Mouse (Mus musculus) kidney, postnatal 0 days (tissue): Measurements from ENCODE around the gene Paqr3. TPM values are rescaled to one million over a fixed set of nuclear protein-coding genes. Genes with fewer than 3 reads are reported as not detected.

ENCODE experiments used
- ATAC-seq: fragments of 200-750 bp; cut with Nextera tagmentation; replicated peaks from 2 replicates; pipeline ENCODE4 v1.8.0; 2017; ENCODE audit warnings: low read depth, moderate number of reproducible peaks, moderate TSS enrichment, moderate library complexity; ENCODE audit not compliant: low FRiP score
- DNase-seq: peaks from one replicate; pipeline ENCODE4 v3.0.0-alpha.2; 2016; ENCODE audit warnings: low spot score
- H3K27ac ChIP-seq: fragments of 300-500 bp; sonication (generic); 2 replicates; pipeline ENCODE4 v1.5.1; 2014; ENCODE audit warnings: mild to moderate bottlenecking
- H3K27me3 ChIP-seq: fragments of 300-500 bp; sonication (generic); 2 replicates; pipeline ENCODE4 v1.6.1; 2014; ENCODE audit warnings: low read length, mixed read lengths; ENCODE audit not compliant: insufficient read depth
- H3K36me3 ChIP-seq: fragments of 300-500 bp; sonication (generic); 2 replicates; pipeline ENCODE4 v1.6.1; 2014; ENCODE audit warnings: low read length, mixed read lengths; ENCODE audit not compliant: insufficient read depth
- H3K4me1 ChIP-seq: fragments of 300-500 bp; sonication (generic); replicated peaks from 2 replicates; pipeline ENCODE4 v1.6.1; 2014; ENCODE audit warnings: antibody characterized with exemption, low read length, mixed read lengths; ENCODE audit not compliant: insufficient read depth
- H3K4me2 ChIP-seq: fragments of 300-500 bp; sonication (generic); 2 replicates; pipeline ENCODE4 v1.6.1; 2014; ENCODE audit warnings: mild to moderate bottlenecking, low read length, moderate library complexity, mixed read lengths
- H3K4me3 ChIP-seq: fragments of 300-500 bp; sonication (generic); replicated peaks from 2 replicates; pipeline ENCODE4 v1.5.1; 2014; ENCODE audit warnings: low read depth, low read length
- H3K9ac ChIP-seq: fragments of 300-500 bp; sonication (generic); 2 replicates; pipeline ENCODE4 v1.6.1; 2014; ENCODE audit warnings: low read depth, low read length
- H3K9me3 ChIP-seq: fragments of 300-500 bp; sonication (generic); replicated peaks from 2 replicates; pipeline ENCODE4 v1.6.1; 2016; ENCODE audit warnings: low read length, inconsistent platforms, mixed read lengths
- CTCF ChIP-seq: IDR thresholded peaks from 2 replicates; pipeline ENCODE4 v1.5.1; 2016; ENCODE audit warnings: antibody characterized with exemption, low read depth, mild to moderate bottlenecking, moderate library complexity
- WGBS: fragments of 180-500 bp; shearing (Covaris S2); extraction: QIAGEN DNeasy Blood & Tissue Kit; methylation state at CpG from one replicate; pipeline ENCODE4 v1.1.7; 2014; 5-methylcytosine and 5-hydroxymethylcytosine counted together
- polyA plus RNA-seq: library from polyadenylated mRNA; unstranded; fragments of >200 nt; fragmentation: Nextera tagmentation; extraction: Ambion mirVana; gene quantifications from 2 replicates; pipeline ENCODE4 v1.2.1, GENCODE M21; 2015

The Paqr3 gene
- polyA plus RNA-seq, 1 experiment from 2014 or later: 3.3 TPM

GRCm38 (mm10) chr5:97077676-97078075 is 33.7 kb downstream of the Paqr3 start:
- no peak overlapping the region for H3K9ac ChIP-seq
- ATAC-seq: no peak
- no peaks in the 10 kb centered on the region for H3K9me3 ChIP-seq
- no peak overlapping the region for H3K4me3 ChIP-seq
- H3K4me2 ChIP-seq: no peak overlapping the region
- H3K36me3 ChIP-seq: 0 out of 2 replicates have a peak, but pooled peaks cover 3% of the 10 kb centered on the region
- H3K4me1 ChIP-seq: 0 out of 2 replicates have a peak, but pooled peaks cover 4% of the 10 kb centered on the region
- DNase-seq: no peak
- no peak for TF ChIP-seq CTCF
- 0 out of 2 replicates have a peak overlapping the region, but pooled peaks have one; percentile 16 for H3K27ac ChIP-seq
- WGBS: 74% methylated on average over 7 of the region's 7 CpGs
- H3K27me3 ChIP-seq: no peaks in the 10 kb centered on the region

GRCm38 (mm10) chr5:97076167-97076566 is 35.2 kb downstream of the Paqr3 start:
- WGBS: 71% methylated on average over 5 of the region's 5 CpGs
- H3K4me1 ChIP-seq: 0 out of 2 replicates have a peak, but pooled peaks cover 4% of the 10 kb centered on the region
- no peak overlapping the region for H3K4me3 ChIP-seq
- H3K27me3 ChIP-seq: no peaks in the 10 kb centered on the region
- H3K36me3 ChIP-seq: 0 out of 2 replicates have a peak, but pooled peaks cover 3% of the 10 kb centered on the region
- 0 out of 2 replicates have a peak, but pooled peaks have one; percentile 22 for ATAC-seq
- H3K27ac ChIP-seq: no peak overlapping the region
- no peaks in the 10 kb centered on the region for H3K9me3 ChIP-seq
- H3K9ac ChIP-seq: no peak overlapping the region
- no peak overlapping the region for H3K4me2 ChIP-seq
- no peak for DNase-seq
- no peak for TF ChIP-seq CTCF

DNA sequence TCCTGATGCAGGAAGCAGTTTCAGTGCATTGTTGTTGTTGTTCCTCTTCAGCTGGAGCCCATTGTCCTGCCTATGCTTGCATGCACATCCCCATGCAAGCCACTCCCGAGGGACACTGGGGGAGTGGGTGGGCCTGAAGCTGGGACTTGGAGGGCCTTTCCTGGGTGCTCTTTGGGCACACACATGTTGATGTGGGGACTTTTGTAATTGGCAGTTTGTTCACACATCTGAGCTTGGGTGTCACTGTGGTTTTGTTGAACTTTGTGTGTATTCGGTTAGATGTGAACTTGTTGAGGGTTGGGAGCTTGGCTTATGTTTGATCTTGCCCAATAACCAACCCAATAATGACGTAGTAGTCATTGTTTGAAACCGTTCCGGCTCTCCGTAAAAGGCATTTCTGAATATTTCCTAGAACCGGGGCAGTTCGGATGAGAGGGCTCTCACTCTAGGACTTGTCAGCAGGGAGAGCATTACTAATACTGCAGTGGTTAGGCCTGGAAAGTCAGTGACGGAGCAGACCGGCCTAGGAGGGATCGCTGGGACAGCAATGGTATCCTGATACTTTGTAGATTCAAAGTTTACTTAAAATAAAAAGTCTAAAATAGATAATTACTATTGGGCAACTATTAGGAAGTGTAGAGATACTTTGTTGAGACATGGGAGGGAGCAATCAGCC is 35.8 kb downstream of the Paqr3 start:
- Histone ChIP-seq H3K36me3 (peaks cover 3% of the 10 kb centered on the region; the same call in 1 of the 2 replicates), H3K4me3 (no peak overlapping the region), H3K4me2 (no peak overlapping the region), H3K27me3 (no peaks in the 10 kb centered on the region), H3K9ac (no peak overlapping the region), H3K4me1 (0 out of 2 replicates have a peak, but pooled peaks cover 4% of the 10 kb centered on the region), H3K9me3 (no peaks in the 10 kb centered on the region), H3K27ac (no peak overlapping the region)
- WGBS: 80% methylated on average over 11 of the region's 11 CpGs
- DNase-seq: no peak
- no peak for TF ChIP-seq CTCF
- ATAC-seq: no peak

GRCm38 (mm10) chr5:97065746-97066145 is 45.6 kb downstream of the Paqr3 start:
- H3K9ac ChIP-seq: no peak overlapping the region
- H3K4me2 ChIP-seq: no peak overlapping the region
- no peak for ATAC-seq
- no peak for DNase-seq
- no peak overlapping the region for H3K27ac ChIP-seq
- TF ChIP-seq CTCF: no peak
- no peaks in the 10 kb centered on the region for H3K9me3 ChIP-seq
- 86% methylated on average over 4 of the region's 4 CpGs for WGBS
- peaks cover 36% of the 10 kb centered on the region; the same call in 1 of the 2 replicates for H3K36me3 ChIP-seq
- H3K27me3 ChIP-seq: no peaks in the 10 kb centered on the region
- H3K4me3 ChIP-seq: no peak overlapping the region
- no peaks in the 10 kb centered on the region for H3K4me1 ChIP-seq

DNA sequence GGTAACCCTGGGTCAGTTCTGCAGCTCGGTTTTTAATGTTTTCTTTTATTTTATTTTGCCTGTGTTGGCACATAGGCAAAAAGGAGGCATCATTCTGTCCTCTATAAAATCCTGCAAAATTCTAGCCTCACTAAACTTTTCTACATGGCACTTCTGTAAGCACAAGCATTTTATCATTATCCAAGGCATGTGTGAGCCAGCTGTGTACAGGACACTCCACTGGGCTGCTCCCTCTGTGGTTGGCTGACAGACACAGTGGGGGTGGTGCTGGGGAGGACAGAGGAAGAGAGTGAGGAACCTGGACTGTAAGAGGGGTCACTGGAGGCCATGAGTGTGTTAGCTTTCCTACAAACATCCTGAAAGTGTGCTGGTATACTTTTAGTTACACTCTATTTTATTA is 49.4 kb downstream of the Paqr3 start:
- WGBS: 26% methylated on average over 1 of the region's 1 CpGs
- H3K27me3 ChIP-seq: no peaks in the 10 kb centered on the region
- H3K4me2 ChIP-seq: no peak overlapping the region
- no peak for DNase-seq
- TF ChIP-seq CTCF: no peak
- no peak for ATAC-seq
- H3K27ac ChIP-seq: no peak overlapping the region
- H3K4me1 ChIP-seq: no peaks in the 10 kb centered on the region
- H3K36me3 ChIP-seq: peaks cover 34% of the 10 kb centered on the region
- no peaks in the 10 kb centered on the region for H3K9me3 ChIP-seq
- no peak overlapping the region for H3K4me3 ChIP-seq
- H3K9ac ChIP-seq: no peak overlapping the region

- Histone ChIP-seq H3K9me3 (no peaks in the 10 kb centered on the region), H3K4me1 (no peaks in the 10 kb centered on the region), H3K36me3 (peaks cover 29% of the 10 kb centered on the region), H3K27me3 (no peaks in the 10 kb centered on the region), H3K4me2 (no peak overlapping the region), H3K9ac (no peak overlapping the region), H3K27ac (no peak overlapping the region), H3K4me3 (no peak overlapping the region)
- no peak for DNase-seq
- no peak for ATAC-seq
- WGBS: 81% methylated on average over 3 of the region's 3 CpGs
- TF ChIP-seq CTCF: no peak
Measured at GRCm38 (mm10) chr5:97060864-97061263, 50.5 kb downstream of the Paqr3 start.
